Mouse (Mus musculus) lung, postnatal 25 days (tissue): ENCODE data around the gene Tha1.

Source experiments
- DNase-seq: peaks from one replicate; pipeline ENCODE4 v3.0.0; 2022; ENCODE audit warnings: low spot score

Tha1 gene

DNA sequence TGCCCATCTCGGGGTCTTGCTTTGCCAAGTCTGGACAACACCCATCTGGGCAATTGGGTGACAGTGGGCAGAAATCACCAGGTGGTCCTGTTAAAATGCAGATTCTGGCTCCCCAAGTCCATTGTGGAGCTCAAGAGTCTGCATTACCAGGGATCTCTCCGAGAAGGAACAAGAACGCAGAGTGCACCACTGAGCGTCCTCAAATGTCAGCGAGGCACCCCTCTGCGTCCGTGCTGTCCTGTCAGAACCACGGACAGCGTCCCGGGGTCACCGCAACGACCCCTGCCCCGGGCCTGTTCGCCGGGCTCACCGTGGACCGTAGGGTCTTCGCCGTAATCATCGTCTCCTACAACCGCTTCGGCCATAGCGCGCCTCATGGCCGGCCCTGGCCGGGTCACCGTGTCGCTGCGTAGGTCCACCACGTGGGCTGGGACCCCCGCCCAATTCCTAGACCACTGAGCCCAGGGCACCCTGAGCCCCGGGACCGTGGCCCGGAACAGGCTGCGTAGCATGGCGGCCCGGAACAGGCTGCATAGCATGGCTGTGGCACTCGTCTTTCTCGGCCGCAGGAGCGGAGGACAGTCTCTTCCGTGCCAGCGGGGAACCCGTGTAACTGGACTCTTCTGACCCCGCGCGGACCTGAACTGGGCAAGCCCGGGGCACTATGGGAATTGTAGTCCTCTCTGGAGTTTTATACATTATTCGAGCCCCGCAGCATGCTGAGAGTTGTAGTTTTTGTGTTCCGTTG lies at the start of gene Tha1:
Gene Tha1 (minus strand): TSS at position 621 of the 748 bp plus-strand sequence.
- peak; percentile 88 for DNase-seq

DNA sequence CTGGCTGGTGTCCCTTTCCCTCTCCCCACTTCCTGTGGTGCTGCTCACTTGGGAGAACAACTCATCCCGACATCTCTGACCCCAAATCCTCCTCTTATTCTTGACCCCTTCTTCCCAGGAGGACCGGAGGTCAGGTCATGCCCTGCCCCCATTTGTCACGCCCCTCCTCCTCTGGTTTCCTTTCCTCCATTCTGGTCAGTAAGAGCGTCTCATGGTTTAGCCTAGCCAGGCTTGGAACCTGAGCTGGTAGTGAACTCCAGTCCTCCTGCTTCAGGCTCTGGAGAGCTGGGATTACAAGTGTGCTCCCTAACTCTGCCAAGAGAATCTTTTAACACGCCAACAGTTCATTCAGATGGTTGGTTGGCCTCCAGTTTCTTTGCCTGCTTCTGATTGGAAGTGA lies 45.9 kb upstream of the Tha1 start:
- no peak for DNase-seq

DNA sequence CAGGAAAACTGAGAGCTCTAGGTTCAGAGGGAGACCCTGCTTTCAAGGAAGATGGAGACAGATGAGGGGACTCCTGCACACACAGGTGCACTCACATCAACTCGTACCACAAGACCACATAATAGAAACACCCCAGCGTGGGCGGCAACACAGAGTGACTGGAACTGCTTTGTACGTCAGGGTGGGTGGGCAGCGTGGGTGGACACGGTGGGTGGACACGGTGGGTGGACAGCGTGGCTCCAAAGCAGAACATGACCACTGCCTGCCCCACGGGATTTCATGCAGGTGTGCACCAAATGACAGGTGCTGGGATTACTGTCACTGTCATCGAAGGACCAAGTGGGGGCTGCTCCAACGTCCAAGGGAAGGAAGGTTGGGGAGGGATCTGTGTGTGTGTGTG lies 45.3 kb upstream of the Tha1 start:
- no peak for DNase-seq

DNA sequence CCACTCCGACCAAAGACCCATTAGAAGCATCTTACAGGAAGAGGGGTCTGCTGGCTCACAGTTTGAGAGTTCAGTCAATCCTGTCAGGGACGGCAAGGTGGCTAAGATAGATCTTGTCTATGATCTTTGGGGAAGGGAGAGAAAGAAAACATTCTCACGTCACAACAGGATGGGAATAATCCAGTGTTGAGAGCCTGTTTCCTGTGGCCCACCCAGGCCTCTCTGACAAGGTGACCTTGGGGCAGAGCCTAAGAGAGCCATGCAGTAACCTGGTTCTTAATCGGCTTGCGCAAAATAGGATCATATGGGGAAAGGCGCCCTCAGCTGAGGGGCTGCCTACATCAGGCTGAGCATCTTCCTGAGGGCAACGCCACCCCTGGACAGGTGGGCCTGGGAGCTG lies 42.6 kb upstream of the Tha1 start:
- DNase-seq = no peak

DNA sequence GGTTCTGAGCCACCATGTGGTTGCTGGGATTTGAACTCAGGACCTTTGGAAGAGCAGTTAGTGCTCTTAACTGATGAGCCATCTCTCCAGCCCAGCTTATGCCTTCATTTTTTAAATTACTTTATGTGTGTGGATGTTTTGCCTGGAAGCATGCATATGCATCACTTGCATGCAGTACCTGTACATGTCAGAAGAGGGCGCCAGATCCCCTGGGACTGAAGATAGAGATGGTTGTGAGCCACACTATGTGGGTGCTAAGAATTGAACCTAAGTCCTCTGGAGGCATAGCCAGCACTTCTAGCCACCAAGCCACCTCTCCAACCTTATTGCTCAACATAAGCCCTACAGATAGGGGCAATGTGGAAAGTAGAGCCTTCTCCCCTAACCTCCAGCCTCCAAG lies 42.1 kb upstream of the Tha1 start:
- no peak for DNase-seq

DNA sequence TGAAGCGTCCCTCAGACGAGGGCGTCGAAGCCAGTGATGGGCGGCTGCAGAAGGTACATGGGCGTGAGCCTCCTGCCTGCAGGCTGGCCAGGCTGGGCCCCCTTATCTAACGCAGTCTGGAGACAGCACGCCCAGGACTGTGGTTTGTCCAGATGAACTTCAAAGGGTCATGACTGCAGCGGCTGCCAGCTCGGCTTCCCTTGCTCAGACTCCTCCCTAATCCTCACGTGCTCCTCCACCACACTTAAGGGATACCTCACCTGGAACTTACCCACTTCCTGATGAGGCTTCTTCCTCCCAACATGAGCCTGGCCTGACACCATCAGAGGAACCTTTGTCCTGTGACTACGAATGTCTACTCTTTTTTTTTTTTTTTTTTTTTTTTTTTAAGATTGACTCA lies 41.2 kb upstream of the Tha1 start:
- no peak for DNase-seq

DNA sequence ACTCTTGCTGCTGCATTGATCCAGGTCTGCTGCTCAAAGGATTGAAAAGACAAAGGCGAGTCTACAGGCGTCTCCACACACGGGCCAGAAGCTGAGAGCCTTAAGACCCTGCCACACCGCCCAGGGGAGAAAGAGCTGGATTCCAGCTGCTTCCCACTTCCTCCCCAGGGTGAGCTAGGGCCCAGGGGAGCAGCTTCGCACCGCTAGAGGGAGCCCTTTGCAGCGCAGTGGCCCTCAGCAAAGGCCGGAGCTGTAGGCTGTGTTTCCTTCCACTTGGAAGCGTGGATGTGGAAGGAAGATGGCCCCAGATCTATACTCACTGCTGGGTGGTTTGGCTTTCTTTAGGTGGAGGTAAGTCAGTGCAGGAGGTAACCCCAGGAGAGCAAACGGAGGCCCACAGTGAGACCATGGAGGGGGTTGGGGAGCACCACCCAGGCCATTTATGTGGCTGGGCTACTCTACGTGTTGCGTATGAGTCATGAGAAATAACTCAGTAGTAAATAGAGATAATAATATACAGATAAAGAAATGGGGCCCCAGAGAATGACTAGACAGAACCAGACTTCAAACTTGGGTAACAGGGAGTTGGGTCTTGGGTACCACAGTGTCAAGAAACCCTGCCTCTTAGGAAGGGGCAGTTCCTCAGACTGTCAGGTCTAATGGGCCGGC lies 39.5 kb upstream of the Tha1 start:
- peak; percentile 87 for DNase-seq

DNA sequence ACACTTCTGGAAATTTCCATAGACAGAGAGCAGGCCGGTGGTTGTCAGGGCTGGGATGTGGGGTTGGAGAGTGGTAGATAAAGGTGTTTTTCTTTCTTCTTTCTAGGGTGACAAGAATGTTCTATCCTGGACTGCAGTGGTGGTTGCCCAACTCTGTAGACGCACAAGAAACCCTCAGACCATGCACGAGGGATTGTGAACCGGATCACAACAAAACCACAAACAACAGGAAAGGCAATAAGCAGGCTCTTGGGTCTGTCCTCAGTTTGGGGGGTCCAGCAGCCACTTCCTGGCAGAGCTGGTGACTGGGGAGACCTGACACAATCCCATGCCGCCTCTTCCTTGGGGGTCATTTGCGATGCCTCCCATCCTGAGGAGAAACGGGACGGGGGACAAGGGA lies 36.1 kb upstream of the Tha1 start:
- DNase-seq = no peak

DNA sequence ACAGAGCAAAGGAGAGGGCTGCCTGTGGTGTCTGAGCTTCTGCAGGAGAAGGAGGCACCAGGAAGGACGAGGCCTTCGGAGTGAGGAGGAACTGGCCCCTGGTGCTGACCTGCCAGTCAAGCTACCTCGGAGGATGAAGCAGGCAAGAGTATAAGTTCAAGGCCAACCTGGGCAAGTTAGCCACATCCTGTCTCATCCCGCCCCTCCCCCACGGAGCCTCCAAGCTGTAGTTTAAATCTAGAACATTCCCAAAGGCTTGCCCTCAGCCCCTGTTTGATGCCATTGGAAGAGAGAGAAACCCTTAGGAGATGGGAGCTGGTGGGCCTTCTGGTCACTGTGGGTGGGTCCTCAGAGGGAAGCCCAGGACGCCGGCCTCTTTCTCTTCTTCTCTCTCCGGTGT lies 31.2 kb upstream of the Tha1 start:
- DNase-seq = no peak

DNA sequence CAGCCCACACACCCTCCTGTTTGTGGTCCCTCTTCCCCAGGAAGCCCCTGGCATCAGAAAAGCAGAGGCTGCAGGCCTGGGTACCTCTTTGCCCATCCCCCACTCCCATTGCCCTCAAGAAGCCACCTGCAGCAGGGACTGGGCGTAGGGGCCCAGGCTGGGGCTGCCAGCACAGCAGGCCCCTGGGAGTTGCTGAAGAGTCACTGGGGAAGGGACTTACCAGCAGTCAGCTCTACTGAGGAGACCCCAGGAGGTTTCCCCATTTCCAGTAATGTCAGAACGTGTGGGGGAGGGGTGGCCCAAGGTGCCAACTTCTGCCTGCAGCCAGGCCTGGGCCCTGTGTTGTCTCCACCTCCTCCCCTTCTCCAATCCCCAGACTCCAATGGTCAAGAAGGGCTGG lies 29.0 kb upstream of the Tha1 start:
- no peak for DNase-seq

DNA sequence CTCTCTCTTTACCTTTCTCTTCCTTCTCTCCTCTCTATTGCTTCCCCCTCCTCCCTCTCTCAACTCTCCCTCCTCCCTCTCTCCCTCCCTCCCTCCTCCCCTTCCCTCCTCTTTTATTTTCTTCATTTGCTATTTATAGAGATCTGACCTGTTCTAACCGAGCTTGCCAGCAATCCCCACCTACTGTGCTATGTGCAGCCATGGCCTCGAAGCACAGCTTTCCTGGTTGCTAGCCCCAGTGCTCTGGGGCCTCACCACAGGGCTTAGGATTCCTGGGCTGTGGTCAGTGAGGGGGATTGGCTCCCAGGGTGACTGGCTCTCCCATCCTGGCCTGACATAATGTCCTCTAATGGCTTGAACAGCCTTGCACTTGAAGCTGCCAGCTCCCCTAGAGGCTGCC lies 23.3 kb upstream of the Tha1 start:
- no peak for DNase-seq

DNA sequence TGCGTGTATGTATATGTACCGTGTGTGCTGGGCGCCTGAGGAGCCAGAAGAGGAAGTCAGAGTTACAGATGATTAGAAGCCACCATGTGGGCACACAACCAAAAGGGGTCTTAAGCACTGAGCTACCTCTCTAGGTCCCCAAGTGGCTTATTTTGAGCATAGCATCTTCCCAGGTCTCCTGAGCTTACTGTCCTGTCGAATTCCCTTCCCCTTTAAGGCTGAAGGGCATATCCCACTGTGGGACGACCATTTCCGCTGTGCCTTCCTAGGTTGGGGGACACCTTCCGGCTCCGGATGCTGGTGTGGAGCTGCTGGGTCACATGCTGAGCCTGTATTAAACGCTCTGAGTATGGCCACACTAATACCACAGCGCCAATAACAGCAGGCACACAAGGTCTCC lies 21.4 kb upstream of the Tha1 start:
- DNase-seq = no peak

DNA sequence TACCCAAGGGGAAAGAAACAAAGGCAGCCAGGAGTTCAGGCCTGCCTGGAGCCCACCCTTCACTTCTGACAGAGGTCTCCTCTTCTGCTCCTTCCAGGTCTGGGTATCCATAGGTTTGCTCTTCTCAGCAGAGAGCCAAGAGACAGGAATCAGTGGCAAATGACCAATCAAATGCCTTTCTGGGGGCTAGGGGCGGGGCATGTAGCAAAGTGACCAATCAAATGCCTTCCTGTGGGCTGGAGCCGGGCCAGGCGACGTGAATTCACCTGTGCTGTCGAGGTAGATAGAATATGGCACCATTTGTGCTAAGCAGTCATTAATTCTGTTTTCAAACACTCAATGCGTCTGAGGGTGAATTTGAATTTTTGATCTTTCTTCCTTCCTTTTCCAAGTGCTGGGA lies 18.9 kb upstream of the Tha1 start:
- DNase-seq = no peak

DNA sequence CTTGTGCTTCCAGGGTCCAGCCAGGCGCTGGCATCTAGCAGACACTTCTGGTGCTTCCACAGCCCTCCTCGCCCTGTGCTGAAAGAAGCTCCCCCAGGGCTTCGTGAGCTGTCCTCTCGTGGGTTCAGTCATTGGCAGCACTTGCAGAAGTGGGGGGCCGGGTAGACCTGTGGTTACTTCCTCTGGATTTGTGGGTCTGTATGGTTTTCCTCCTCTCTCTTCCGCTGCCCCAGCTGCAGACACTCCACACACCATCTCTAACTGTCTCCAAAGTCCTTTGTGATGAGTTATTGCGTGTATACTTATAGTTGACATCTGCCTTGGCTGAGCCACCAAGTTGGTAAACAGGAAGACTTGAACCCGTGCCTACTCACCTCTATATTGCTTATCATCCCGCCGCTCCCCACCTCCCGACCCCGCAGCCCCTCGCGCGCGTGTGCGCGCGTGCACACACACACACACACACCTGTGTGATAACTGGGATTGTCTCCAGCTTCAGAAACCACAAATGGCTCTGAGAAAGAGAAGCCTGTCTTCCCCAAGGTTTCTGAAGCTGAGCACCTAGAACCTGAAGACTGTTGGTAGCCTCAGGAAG lies 18.4 kb upstream of the Tha1 start:
- DNase-seq = no peak

DNA sequence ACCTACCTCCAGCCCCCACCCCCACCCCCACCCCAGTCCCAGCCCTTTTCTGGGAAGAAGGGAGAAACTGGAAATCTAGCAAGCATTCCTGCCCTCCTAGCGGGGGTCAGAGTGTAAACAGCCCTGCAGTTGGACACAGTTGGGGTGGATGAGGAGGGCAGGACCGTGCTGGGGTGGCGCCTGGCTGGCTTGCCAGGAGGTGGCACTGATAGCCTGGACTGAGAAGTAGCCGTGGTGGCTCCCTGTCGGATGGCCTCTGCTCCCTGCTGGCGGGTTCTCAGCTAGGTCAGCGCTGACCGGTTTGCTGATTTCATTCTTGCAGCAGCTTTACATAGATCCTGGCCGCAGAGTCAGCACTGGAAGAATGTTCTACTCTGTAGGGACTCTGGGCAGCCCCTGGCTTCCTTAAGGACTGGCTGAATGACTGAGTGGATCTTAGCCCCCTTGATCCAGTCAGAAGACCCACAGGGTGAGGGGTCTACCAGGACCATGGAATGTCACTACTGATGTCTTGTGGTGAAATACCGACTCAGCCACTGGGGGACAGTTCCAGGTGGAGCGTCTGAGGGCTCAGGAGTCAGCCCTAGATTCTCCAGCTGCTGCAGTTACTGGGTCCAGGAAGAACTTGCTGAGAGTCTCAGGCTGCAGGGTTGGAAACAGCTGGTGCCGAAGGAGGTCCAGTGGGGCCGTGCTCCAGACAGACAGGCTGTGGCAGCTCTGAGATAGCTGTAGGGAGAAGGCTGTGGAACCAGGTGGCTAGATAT lies 17.4 kb upstream of the Tha1 start:
- no peak for DNase-seq

DNA sequence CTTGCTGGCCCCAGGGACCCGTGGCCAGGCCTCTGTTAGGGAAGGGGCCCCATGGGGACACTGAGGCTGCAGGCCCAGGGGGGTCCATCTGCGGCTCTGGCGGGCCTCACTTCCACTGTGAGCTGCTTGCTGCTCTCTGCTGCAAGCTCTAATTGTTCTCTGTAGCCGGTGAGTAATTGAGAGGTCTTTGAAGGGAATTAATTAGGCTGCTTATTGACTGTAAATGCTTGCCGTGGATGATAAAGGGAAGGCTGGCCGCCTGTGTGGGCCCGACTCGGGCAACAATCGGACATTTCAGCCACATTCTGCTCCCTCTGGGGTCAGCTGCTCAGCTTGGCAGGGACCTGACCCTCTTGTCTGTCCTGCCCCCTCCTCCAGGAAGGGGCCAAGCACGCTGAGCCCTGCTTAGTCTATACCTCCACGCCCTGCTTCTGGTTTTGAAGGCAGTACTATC lies 16.6 kb upstream of the Tha1 start:
- DNase-seq = no peak

DNA sequence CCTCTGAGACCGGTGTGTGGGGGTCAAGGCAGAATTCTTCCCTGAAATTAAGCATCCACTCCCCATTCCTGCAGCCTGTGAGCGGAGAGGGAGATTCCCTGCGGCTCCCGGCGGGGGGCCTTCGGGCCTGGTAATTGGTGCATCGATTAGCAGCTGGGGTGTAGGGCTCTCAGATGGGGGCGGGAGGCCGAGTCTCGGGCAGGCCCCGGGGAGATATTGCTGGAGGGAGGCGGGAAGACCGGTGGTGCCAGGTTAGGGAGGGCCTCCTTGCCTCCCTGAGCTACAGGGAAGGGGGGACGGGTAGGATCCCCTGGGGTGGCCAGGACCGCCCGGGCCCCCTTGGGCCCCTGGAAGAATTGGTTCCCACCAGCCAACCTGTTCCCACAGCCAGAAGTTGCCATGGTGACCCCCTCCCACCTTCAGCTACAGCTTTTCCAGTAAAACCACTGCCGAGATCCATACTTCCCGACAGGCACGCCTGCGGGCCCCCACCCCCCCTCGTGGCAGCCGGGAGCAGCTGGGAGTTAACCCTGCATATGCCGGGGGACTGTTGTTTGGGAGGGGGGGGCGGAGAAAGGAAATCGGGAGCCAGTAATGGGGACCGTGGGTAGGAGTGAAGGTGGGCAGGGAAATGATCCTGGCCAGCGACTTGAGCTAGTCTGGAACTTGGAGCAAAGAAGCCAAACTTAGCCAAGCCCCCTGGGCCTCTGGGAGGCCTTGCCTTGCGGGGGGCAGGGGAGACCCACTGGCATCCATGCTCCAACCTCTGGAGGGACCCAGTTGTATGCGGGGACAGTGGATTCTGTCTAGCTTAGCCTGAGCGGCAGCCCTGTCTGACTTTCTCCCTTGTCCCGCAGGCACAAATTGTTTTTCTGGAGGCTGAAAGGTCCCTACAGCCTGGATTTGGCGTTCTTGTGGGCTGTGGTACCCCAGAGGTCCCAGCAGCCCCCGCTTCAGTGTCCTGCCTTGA lies 15.9 kb upstream of the Tha1 start:
- no peak for DNase-seq

DNA sequence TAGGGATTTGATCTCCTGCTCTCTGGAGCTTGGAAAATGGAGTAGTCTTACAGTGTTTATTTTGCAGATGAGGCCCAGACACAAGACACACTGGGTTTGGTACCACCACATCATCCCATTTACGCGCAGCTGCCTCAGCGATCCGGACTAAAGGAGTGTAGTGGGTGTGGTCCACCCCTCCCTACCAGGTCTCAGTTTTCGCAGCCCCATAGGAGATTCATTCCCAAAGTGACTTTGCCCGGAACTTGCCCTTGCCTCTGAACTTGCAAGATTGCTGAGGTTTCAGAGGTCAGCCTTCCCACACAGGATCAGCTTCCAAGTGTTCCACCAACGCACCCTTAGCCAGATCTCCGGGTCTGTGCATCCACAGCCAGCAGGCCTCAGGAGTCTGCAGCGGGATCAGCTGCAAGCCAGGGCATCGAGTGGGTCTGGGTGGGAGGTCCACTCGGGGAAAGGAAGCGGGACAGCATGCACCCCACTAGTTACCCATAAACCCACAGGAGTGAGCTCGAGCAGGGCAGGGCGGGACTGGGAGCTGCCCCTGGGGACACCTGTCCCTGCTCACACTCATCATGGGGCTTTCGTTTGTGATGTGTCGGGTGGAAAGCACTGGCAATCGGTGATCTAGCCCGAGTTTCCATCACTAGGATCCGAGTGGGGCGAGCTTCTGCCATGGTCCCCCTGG lies 15.0 kb upstream of the Tha1 start:
- no peak for DNase-seq

DNA sequence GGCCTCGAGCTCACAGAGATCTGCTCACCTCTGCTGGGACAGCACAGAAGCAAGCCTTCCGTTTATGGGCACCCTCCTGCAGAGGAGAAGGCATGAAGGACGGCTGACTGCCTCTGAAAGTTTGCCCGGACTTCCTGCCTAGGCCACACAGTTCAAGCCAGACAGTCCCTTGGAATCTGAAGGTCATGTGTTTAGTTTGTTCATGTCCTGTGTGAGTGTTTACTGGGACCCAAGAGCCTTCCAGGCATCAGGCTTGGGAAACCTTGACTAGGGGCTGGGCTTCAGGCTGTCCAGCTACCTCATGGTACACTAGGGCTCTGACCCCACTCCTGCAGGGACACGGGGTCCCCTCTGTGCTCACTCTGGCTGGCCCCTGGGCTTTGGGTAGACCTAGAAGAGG lies 12.7 kb upstream of the Tha1 start:
- DNase-seq = peak; percentile 52

DNA sequence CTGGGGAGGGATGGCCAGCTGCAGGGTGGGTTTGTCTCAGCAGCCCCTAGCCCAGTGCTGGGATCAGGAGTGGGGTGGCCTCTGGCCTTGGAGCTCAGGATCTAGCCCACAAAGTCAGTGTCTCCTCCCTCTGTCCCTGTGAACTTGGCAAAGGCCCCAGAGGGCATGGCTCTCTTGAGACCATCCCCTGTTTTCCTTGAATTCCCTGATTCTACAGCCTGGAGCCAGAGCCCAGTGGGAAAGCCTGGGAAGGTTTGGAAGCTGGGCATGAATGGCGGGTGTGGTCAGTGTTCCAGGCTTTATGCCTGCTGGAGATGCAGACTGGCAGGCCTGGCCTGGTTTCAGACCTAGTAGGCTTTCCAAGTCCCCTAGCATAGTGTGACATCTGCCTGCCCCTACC lies 8.9 kb upstream of the Tha1 start:
- DNase-seq = peak; percentile 60

DNA sequence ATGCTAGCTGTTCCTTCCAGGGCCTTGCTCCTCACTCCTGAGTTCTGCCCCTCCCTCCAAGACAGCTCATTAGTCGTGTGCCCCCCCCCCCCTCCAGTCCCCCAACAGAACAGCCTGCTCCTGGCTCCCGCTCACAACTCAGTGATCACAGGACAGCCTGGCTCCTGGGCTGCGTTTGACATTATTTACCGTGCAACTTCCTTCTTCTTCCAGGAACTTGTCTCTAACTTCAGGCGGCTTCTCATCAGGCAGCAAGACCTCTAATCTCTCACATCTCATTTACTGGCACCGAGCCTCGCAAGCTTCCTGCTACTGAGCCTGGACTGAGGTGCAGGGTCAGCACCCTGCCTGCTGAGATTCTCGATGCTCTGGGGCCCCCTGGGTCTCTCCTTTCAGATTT lies 8.5 kb upstream of the Tha1 start:
- peak; percentile 88 for DNase-seq
